Mouse (Mus musculus) megakaryocyte progenitor cell, adult 5-6 weeks (primary cell): ENCODE results near the gene Utp4. TPM values are rescaled to one million over a fixed set of nuclear protein-coding genes. Genes with fewer than 3 reads are reported as not detected.
"Not testable (repeated sequence)": the region's sequence is repeated elsewhere in the genome, so short reads cannot be mapped to it uniquely, and the experiment has no call there.

Experiments
- ATAC-seq: replicated peaks from 2 replicates; pipeline ENCODE4 v1.8.0; 2016; ENCODE audit warnings: mild to moderate bottlenecking, moderate TSS enrichment, inconsistent platforms; ENCODE audit not compliant: poor library complexity
- total RNA-seq, 2 experiments: library from RNA; stranded (forward) in 1 of 2; stranded (reverse) in 1 of 2; fragments of 157-497, 149-512 nt in 1 of 2; fragments of 200-1000 nt in 1 of 2; gene quantifications; 2 replicates each; pipeline versions ENCODE4 v1.2.3 to v1.2.4; 2015 to 2017

Gene Utp4
- total RNA-seq, 2 experiments from 2014 or later: 47.4 to 76.6 TPM

GRCm38 (mm10) chr8:106899473-106899872, 6.0 kb downstream of the Utp4 start:
- no peak for ATAC-seq

DNA sequence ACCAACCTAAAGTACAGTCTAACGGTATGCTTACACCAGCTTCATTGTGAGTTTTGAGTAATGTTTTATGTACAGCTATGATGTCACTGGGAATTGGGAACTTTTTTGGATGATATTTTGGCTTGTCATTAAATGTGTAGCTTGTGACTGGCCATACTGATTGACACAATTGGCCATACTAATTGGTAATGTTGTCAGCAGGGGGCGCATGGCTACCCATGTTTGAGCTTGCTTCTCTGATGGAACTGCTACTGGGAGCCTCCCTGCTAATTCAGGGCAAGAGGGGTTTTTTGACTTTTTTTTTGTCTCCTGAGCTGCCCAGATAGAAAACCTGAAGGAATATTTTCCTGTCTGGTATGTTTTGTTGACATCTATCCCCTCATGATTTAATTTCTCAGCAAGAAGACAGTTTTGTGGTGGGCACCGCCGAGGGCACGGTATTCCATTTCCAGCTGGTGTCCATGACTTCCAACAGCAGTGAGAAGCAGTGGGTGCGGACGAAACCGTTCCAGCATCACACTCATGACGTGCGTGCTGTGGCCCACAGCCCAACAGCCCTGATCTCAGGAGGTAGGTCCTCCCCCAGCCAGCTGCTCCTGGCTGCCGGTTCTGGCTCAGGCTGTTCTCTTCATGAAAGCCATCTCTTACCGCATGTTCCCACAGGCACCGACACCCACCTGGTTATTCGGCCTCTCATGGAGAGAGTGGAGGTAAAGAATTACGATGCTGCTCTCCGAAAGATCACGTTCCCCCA, 12.5 kb downstream of the Utp4 start:
- peak; percentile 80 for ATAC-seq

DNA sequence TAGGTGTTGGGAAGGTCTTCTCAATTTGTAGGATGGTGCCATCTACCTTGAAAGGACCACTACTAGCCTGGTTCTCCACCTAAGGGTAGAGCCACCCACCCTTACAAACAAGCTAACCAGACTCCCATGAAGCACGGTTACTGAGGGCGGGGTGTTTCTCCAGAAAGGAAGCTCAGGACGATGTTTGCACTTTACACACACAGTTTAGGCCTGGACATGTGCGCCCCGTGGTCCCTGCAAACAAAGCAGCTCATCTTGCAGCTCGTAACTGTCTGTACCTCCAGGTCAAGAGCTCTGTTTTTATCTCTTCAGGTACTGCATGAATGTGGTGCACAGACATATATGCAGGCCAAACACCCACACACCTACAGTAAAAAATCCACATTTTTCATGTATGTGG, 13.2 kb downstream of the Utp4 start:
- no peak for ATAC-seq

DNA sequence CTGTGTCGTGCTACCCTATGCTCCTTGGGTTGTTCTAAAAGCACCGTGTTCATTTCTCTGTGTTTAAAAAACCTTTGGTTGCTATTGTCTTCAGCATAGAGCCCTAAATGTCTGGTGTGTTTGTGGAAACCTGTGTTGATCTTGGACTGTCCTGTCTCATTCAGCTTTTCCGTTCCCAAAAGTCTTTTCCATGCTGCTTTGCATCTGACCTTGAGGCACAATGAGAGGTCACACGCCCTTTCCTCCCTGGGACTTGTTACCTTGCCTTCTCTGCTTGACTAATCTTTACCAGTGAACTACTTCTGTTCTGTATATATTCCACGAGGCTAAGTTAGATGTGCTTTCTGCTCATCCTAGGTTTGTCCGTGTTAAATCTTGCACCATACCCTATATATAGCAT, 14.0 kb downstream of the Utp4 start:
- no peak for ATAC-seq

GRCm38 (mm10) chr8:106908291-106908690, 14.9 kb downstream of the Utp4 start:
- ATAC-seq: no peak

DNA sequence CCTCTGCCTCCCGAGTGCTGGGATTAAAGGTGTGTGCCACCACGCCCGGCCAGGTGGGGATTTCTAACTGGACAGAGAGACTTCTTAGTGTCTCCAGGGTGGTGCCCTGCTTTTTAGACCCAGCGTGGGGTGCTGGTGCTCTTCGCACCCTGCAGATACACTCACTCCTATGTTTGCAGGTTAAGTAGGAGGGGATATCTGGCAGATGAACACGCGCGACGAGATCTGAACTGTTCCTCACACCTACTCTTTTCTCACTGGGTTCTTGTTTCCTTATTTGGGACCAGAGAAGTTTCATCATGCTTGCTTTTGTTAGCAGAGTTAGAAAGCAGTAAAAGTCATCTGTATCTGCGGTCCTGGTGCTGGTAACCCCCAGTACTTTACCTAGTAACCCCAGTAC, 20.2 kb downstream of the Utp4 start:
- no peak for ATAC-seq

- ATAC-seq: no peak
These were observed 26.4 kb downstream of the Utp4 start for GRCm38 (mm10) chr8:106919721-106920394.

GRCm38 (mm10) chr8:106920395-106920741, 26.9 kb downstream of the Utp4 start:
- ATAC-seq: 0 out of 2 replicates have a peak, but pooled peaks have one; percentile 14

DNA sequence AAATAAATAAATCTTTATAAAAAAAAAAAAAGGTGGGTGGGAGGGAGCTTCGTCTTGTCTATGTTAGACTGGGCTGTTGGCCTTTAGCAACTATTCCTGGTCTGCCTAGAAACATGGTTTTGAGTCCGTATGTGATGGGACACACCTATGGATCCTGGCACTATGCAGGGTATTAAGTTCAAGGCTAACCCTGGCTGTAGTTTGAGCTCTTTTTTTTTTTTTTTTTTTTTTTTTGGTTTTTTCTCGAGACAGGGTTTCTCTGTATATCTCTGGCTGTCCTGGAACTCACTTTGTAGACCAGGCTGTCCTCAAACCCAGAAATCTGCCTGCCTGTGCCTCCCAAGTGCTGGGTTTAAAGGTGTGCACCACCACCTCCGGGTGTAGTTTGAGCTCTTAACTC, 30.6 kb downstream of the Utp4 start:
- no peak for ATAC-seq

GRCm38 (mm10) chr8:106924904-106925349, 31.5 kb downstream of the Utp4 start:
- ATAC-seq: no peak

GRCm38 (mm10) chr8:106925446-106925845, 32.0 kb downstream of the Utp4 start:
- ATAC-seq: no peak

GRCm38 (mm10) chr8:106927247-106927646, 33.8 kb downstream of the Utp4 start:
- ATAC-seq: peak; percentile 94

DNA sequence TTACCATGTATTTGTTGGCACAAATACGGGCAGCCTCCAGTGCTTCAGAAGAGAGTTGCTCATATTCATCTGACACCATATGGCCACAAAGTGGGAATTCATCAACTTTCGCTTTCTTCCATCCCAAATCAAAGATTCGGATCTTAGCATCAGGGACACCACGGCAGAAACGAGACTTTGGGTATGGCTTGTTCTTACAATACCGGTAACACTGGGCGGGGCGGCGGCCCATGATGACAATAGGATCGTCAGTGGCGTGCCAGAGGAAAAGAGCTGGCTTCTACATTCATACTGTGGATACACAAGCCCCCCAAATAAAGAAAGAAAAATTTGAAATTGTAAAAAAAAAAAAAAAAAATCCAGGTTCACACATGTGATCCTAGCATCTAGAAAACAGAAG, 34.7 kb downstream of the Utp4 start:
- not testable (repeated sequence) for ATAC-seq

DNA sequence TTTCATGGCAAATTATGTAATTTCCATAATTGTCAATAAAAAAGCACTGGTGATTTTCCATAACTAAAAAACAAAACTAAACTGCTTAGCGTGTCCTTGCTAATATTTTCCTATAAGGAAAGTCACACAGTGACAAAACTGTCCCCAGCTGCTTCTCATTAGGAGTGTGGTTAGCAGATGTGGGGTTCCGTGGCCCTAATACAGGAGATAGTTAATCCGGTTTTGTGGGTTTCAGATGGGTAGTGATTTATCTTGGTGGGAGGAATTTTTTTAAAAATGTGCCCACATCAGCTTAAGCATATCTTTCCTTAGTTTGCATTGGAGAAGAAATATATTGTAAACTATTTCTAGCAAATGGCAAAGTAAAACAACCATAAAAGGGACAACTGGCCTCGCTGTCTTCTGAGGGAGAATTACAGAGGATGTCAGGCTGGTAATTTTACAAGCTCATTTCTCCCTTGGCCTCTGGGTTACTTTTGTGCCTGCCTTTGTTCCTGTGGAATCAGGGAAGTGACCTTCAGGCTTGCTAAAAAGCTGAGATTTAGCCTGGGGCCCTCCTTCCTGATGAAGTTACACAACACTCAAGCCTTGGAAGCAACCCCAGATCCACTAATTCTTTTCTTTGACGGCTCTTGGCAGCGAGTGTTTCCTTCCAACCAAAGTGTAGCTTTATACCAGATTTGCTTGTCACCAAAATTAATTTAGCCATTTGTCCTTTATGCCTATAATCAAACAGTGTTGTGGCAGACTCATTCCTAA, 35.9 kb downstream of the Utp4 start:
- ATAC-seq: no peak

GRCm38 (mm10) chr8:106929921-106930320, 36.5 kb downstream of the Utp4 start:
- ATAC-seq: no peak

- no peak for ATAC-seq
These were observed 39.1 kb downstream of the Utp4 start for GRCm38 (mm10) chr8:106932376-106933065.

GRCm38 (mm10) chr8:106933506-106934143, 40.2 kb downstream of the Utp4 start:
- peak; percentile 24; the same call in 1 of the 2 replicates for ATAC-seq

GRCm38 (mm10) chr8:106934226-106934977, 41.0 kb downstream of the Utp4 start:
- no peak for ATAC-seq

DNA sequence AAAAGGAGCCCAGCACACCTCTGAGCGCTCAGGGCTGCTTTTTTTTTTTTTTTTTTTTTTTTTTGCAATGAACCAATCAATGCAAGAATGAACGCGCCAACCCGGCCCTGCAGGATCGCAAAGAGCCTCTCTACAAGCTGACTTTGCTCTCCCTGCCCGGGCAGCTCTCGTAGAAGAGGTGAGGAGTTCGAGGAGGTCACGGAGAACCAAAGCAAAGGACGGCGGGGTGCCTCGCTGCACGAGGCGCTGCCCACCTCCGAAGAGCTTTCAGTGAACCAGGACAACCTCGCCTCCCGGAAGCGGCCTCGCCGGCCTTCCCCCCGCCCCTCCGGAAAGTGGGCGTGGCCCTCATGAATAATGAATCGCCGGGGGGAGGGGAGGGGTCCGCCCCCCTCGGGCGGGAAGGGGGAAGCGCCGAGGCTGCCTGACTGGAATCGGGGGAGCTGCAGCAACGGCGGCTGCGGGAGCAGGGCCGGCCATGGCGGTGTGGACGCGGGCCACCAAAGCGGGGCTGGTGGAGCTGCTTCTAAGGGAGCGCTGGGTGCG, 42.0 kb downstream of the Utp4 start, which contains the start of gene Sntb2:
TSS of gene Sntb2 (plus strand) at position 427 of the 546 bp plus-strand sequence.
- peak; percentile 84 for ATAC-seq
